Mouse (Mus musculus): ENCODE results near the gene Syce3.

Gene Syce3

GRCm38 (mm10) chr15:89372068-89372467 is 38.2 kb downstream of the Syce3 start:
- no peak for DNase-seq

DNA sequence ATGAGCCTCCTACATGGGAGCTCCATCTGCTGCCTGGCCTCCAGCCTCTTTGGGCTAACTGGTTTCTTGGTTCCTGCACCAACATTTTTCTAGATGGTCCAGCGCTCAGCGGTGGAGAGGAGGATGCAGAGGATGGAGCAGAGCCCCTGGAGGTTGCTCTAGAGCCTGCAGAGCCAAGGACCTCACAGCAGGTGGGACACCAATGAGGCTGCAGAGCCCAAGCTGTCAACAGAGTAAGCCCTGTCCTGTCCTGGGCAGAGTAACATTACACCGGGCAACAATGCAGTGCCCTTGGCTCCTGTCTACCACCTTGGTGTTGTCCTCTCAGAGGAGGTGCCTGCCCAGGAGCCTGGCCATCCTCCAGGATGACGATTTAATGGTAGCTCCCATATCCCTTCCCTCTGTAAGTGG is 45.2 kb downstream of the Syce3 start:
- no peak for DNase-seq

GRCm38 (mm10) chr15:89363051-89363450 is 47.3 kb downstream of the Syce3 start:
- no peak for DNase-seq

- DNase-seq = no peak
Measured at GRCm38 (mm10) chr15:89358784-89359183, 51.5 kb downstream of the Syce3 start.

GRCm38 (mm10) chr15:89356372-89356771 is 53.9 kb downstream of the Syce3 start:
- DNase-seq = peak; percentile 87

DNA sequence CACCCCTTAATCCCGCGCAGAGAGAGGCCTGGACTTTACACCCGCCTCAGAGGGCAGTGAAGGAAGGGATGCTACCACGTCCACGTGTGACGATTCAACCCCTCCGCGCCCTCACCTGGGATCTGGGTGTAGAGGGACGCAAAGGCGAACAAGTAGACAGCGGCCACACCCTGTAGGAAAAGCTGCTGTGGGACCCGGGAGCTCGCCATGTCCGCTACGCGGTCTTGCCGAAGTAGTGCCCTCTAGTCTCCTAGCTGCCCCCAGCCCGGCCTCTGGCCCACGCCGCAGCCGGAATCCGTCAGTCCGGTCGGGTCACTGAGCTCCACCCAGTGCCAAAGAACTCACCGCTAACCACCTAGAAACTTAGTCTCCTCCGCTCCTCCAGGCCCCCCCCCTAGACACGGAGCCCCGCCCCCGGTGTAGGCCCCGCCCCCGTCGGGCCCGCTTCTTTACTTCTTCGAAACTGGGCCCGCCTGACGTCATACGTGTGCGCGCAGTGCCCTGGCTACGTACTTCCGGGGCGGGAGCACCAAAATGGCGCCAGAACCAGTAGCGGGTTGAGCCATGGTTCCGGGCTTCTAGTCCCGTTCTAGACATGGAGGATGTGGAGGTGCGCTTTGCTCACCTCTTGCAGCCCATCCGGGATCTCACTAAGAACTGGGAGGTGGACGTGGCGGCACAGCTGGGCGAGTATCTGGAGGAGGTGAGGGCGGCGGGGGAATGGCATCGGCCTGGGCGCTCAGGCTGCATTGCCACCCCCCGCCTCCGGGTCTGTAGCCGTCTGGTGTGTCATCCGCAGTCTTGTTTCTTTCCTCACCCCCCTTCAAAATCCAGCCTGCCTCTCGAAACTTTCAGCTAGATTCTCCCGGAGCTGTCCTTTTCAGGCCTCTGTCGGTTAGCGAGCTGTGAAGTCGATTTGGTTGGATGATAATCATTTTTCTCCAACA is 54.8 kb downstream of the Syce3 start, which contains the start of the genes Lmf2 and Ncaph2:
Gene Lmf2, minus strand, starts transcription at position 419 of the 947 bp plus-strand sequence.
Gene Ncaph2, plus strand, starts transcription at position 479 of the 947 bp plus-strand sequence.
- peak; percentile 98 for DNase-seq

DNA sequence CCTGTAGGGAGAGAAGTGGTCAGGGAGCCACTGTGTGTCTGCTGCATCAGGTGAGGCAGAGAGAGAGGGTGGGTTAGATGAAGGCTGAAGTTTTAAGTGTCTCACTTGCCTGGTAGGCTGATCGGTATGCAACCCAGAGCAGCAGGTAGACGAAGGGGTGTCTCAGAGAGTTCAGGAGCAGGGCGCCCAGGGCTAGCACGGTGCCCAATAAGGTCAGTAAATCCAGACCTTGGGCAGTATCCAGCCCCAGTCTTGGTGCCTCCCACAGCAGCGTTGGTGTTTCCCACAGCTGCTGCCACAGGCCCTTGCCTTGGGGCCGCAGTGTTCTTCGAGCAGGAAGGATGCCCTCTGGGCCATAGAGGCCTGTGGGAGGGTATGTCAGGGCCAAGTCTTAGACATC is 55.8 kb downstream of the Syce3 start:
- peak; percentile 35 for DNase-seq

DNA sequence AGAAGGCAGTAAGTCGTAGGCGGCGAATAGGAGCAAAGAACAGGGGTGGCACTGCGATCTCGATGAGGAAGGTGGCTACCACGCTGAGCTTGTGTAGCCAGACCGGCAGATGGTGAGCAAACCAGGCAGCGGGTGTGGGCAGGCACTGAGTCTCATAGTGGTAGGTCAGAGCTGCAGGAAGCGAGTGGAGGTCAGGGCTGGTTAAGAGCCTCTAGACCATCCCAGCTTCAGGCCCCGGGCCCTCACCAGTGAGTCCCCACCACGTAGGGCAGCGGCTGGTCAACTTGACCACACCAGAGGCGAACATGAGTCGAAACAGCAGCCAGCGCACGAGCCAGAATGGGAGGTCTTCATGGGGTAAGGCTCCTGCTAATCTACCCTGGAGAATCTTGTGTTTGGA is 56.5 kb downstream of the Syce3 start:
- DNase-seq = no peak

GRCm38 (mm10) chr15:89352795-89353194 is 57.5 kb downstream of the Syce3 start:
- DNase-seq = no peak

DNA sequence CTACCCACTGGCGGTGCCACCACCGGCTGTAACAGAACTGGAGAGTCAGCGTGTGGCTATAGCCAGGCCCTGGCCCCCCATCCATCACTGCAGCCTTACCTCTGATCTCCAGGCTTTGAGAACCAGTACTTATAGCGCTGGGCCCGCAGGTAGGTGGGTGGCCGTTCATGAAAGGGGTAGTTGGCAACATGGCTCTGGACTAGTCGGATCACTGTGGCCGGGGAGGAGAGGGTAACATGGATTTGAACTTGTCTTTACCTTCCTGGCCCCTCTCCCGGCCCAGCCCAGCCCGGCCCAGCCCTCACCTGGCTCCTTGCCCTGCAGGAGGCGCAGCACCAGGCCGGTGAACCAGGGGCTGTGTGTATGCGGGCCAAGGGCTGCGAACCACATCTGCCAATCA is 58.2 kb downstream of the Syce3 start:
- no peak for DNase-seq

GRCm38 (mm10) chr15:89351302-89351701 is 59.0 kb downstream of the Syce3 start:
- no peak for DNase-seq

DNA sequence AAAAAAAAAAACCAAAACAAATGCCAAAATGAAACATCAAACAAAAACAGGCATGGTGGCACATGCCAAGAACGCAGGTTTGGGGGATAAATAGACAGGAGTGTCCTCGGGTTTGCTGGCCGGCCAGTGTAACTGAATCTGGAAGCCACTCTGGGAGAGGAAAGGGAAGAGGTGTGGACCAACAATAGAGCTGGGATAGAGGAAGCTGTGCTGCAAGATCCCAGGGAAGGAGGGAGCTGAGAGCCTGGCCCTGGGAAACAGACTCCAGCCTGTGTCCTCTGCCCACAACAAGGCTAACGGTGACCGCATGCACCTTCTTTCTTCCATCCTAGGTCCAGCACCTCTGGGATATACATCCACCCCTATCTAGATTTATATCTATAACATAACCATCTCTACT is 59.9 kb downstream of the Syce3 start:
- DNase-seq = no peak

DNA sequence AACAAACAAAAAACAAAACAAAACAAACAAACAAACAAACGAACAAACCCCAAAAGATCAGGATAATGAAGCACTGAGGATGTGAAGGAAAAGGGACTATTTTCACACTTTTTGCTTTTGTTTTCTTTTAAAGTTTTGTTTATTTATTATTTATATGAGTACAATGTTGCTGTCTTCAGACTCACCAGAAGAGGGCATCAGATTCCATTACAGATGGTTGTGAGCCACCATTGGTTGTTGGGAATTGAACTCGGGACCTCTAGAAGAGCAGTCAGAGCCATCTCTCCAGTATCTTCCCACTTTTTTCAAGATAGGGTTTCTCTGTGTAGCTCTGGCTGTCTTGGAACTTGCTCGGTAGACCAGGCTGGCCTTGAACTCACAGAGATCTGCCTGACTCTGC is 67.0 kb downstream of the Syce3 start:
- no peak for DNase-seq

- DNase-seq = no peak
Measured at GRCm38 (mm10) chr15:89341678-89342077, 68.6 kb downstream of the Syce3 start.

Measured in thymus, postnatal 4 days (tissue).